Mouse (Mus musculus) brain, embryonic 18.5 days (tissue): Measurements from ENCODE around the gene A930033H14Rik.
A peak's percentile ranks its signal among the peaks of the same experiment; 100 is the strongest.

Experiments
- DNase-seq: peaks from one replicate; pipeline ENCODE4 v3.0.0-alpha.2; 2012; ENCODE audit warnings: low read depth, low spot score

The A930033H14Rik gene

DNA sequence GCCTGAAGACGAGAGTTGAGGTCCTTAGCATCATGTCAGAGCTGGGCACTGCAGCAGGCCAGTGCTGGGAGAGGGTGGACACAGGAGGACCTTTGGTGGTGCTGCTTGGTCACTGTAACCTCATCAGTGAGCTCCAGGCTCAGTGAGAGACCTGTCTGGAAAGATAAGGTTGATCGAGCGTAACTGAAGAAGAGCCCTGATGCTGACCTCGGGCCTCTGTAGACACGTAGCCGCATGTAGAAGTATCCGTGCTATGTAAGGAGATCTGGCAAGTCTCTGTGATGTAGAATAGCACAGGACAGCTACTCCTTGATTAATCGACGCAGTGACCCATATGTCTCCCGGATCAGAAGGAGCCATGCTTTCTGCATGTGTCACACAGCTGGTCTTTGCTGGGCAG lies 19.2 kb downstream of the A930033H14Rik start:
- no peak for DNase-seq

DNA sequence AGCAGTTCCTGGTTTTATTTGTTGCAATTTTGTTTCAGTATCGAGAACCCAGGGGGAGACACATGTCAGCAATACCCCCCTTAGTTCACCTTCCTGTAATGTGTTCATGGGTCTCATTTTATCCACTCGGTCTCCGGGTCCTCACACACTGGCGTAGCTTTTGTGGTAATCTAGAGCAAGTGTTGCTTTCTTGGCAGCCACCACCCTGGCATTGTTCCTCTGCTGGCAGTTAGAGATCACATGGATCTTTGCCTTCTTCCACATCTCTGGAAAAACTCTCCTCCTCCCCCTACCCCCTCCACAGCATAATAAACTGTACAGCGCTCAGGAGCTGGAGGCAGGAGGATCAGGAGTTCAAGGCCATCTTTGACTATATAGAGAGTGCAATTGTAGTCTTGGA lies 20.6 kb downstream of the A930033H14Rik start:
- DNase-seq, result no peak

DNA sequence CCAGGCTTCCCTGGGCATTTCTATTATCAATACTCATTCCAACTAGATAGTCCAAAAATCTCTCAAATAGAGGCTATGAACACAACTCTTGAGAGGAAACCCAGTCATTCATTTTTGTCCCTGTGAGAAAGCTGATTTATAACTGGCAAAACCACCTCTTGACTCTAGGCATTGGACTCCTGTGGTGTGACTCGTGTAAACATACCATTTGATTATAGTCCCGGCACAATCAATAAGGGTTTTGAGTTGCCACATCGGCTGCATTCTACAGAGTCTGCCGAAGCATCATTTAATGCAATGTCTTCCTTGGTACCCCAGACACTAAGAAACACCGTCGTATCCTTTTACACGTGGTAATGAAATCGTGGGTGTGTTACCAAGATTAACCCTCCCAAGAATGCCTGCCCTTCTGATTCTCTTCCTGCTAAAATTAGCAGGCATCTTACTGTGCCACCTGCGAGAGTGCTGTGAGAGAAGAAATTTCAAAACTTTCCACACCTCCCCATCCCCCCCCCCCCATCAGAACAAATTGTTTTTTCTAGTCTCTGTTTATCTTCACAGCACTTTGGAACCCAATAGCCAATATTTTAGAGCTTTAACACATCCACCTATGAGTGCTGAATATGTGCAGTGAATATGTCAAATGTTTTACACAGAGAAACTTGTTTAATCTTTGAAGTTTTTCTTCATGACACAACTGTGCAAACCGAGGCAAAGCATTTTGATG lies 22.3 kb downstream of the A930033H14Rik start:
- no peak for DNase-seq

DNA sequence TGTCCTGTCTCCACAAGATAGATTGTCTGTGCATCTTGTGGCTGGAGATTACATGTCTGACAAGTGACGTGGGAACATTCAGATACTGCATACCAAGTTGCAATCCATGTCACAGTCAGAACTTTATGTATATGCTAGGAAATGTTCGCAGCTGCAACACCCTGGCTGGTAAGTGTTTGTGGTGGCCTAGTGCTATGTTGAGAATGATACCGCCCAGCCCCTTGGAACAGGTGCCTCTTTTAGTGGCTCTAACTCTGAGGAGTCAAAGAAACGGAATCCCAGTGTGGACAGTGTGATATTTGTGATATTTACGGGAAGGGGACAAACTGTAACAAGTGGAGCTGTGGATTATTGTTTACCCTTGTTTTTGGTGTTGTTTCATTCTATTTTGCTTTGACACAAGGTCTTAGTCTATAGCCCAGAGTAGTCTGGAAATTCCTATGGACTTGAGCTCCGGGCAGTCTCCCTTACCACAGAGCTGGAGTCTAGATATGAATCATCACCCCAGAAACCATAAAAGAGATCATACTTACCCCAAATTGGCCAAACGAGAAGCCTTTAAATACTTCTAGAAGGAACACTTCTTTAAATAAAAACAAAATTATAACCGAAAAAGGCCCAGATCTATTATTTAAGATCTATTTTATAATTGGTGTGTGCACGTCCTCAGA lies 25.0 kb downstream of the A930033H14Rik start:
- DNase-seq, result no peak

DNA sequence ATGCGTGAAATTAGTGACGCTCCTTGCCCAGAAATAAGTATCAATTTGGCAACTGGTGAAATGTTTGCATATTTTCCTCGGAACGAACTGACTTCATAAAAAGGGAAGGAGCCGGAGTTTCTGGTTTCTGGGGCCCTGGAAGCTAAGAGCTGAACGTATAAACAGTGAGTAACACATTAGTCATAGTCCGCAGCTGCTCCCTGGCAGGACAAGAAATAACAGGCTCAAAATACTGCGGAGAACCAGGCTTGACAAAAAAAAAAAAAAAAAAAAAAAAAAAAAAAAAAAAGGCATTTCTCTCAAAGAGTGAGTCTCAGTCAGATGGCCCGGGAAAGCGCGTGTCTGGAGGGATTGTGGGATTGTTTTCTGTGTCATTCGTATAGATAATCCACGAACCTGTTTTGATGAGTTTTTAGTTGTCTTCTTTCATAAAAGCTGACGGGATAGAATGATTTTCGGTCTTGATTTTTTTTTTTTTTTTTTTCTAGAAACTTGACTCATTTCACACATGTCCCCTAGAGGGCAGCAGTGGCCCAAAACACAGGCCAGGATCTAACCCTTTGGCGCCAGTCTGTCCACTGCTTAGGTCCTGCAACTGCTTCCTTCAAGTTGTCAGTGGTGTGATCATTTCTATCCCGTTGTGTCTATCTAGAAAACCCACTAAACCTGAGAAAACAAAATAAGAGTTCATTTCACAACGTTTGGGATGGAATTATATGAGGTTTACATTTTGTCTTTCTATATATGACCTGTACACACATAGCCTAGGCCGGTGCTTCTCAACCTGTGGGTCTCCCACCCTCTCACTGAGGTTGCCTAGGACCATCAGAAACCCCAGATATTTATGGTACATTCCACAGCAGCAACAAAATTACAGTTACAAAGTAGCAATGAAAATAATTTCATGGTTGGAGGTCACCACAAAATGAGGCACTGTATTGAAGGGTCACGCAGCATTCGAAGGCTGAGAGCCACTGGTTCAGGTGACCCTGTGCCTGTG lies 26.7 kb downstream of the A930033H14Rik start:
- peak; percentile 45 for DNase-seq

DNA sequence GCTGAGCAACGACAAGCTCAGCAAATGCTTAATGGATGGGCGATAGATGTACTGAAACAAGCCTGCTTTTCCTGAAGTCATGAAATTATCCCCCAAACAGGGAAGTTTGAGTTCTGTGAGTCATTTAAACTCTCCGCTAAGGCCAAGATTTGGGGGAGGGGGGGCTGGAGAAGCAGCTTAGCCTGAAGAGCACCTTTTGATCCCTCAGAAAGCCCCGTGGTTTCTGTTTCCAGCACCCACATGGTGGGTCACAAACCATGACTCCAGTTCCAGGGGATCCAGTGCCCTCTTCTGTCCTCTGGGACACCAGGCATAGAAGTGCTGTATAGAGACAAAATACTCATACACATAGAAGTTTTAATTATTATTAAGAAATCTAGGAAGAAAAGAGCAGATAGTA lies 27.5 kb downstream of the A930033H14Rik start:
- DNase-seq, result no peak

DNA sequence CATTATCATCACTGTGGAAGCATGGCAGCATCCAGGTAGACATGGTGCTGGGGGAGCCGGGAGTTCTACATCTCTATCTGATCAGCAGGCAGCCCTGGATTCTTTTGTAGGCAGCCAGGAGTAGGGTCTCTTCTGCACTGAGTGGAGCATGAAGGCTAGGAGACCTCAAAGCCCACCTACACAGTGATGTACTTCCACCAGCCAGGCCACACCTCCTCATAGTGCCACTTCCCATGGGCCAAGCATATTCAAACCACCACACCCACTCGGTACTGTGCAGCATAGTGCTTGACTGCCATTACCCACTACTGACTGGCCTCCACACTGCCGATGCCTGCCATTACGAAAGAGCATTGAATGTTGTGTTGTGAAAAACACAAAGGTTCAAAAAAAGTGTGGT lies 28.0 kb downstream of the A930033H14Rik start:
- DNase-seq, result no peak

DNA sequence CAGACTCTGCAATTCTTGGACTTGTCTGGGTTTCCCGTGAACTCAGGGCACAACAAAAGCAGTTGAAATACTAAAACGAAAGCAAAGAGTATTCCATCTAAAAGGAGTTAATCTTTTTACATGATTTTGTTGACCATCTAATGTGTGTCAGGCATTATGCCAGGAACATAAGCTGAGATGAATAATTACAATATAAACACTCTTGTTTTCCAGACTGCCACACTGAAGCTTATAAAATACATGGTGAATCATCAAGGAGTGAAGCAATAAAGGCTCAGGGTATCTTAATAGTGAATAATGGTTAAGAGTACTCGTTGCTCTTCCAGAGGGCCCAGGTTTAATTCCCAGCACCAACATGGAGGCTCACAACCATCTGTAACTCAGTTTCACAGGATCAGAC lies 31.9 kb downstream of the A930033H14Rik start:
- DNase-seq, result no peak

DNA sequence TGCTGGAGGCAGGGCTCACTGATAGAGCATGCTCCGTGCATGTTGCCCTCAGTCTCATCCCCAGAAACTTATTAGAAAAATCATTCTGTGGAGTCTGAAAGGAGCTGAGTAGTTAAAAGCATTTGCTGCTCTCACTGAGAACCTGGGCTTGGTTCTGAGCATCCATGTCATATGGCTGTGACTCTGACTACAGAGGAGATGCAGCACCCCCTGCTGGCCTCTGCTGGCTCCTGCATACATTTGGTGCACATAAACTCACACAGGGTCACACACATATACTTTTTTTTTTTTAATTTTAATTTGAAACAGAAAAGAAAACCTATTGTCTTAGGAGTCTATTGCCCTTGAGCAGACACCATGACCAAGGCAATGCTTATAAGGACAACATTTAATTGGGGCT lies 33.6 kb downstream of the A930033H14Rik start:
- no peak for DNase-seq

DNA sequence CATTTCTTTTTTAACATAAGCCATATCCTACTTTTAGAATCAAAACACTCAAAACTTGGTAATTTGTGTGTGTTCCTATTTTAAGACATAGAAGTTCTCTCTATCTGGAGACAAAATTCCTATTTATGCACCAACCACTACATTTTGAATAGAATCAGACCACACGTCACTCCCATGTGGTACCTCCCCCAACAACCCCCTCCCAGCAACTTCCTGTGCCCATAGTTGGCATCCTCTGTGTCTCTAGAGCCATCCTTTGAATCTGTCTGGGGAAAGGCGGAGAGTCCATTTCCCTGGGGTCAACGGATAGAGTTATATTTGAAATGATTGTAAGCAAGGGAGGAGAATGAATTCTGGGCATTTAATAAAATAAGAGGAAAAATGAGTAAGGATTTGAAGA lies 36.8 kb downstream of the A930033H14Rik start:
- no peak for DNase-seq

DNA sequence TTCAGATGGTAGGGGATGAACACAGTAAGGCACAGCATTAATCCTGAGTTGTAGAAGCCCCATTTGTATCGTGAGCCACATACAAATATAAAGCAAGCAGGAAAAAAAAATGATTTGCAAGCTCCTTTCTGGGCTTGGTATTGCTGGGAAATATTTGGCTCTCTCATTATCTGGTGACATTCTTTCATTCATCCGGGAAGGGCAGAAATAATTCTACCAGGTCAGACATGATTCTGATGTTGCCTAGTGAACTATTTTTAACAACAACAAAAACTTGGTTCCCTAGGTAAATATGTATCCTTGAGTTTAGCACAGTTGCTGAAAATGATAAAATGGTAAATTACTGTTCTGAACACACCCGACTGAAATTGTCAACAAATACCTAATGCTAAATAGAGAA lies 40.5 kb downstream of the A930033H14Rik start:
- DNase-seq, result no peak

DNA sequence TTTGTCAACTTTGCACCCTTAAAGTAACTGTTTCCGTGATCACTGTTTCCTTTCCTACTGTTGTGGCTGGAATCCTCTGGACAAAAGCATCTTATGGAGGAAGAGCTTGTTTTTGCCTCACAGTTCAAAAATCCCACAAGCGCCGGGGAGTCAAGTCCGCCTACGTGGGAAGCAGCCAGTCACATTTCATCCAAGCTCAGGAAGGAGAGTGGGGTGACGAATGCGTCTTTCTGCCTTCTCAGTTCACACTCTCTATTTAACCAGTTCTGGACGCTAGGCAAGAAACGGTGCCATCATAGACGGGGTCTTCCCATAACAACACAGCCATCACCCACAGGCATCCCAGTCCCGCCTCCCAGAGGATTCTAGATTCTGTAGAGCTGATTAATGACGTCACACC lies 46.4 kb downstream of the A930033H14Rik start:
- no peak for DNase-seq

DNA sequence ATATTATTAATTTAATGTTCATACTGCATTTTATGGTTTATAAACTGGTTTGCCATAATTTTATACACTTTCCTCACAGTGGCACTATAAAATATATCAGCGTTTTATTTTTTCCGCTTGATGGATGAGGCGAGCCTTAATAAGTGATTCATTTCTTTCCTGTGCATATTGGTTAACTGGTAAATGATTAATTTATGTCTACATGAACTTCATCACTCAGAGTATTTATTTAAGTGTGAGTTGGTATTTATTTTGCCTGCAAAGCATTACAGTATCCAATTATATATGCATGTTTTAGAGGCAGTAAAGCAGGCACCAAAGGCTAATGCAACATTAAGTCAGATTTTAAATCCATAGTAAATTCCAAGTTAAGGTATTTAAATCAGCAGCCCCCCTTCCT lies 47.1 kb downstream of the A930033H14Rik start:
- no peak for DNase-seq

DNA sequence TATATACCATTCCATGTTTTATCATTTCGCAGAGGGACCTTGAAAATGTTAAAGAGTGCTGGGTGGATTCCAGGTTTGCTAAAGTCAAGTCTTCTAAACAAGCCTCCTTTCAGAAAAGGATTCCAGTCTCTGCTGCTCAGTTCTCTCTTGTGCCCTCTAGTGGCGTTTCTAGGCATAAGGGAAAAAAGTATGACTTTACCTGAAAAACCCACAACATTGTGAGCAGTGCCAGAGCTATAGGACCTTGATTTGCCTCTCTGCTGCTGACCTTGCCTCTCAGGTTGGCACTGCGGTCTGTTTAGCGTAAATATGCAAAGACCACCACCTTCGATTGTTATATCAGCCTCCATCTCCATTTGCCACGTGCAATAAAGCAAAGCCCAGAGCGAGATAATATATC lies 47.8 kb downstream of the A930033H14Rik start:
- DNase-seq, result no peak

DNA sequence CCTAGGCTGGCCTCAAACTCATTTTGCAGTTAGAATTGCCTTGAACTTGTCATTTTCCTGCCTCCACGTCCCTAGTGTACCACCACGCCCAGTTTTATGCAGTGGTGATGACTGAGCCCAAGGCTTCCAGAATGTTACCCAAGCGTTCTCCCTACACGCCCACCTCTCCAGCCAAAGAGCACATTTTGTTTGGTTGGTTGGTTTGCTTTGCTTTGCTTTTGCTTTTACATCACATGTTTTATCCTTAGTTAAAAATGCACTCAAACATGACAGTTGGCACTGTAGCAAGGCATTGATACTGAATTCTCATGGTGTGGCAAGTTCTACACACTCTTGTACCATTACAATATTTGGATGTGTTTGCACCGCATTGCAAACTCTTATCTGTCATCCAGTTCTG lies 49.7 kb downstream of the A930033H14Rik start:
- no peak for DNase-seq

DNA sequence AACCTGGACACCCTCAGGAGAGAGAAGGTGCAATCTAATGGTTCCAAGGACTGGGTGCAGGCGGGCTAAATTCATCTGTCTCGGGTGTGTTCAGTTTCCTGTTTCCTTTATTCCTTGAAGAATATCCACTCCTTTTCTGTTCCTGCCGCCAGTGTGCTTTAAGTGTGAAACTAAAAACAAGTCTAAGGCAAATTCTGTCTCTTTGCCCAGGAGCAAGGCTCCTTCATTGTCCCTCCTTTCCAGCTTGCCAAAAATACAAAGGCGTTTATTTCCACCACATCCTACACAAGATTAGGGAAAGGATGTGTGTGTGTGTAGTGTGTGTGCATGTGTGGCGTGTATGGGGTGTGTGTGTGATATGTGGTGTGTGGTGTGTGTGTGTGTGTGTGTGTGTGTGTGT lies 50.3 kb downstream of the A930033H14Rik start:
- DNase-seq, result no peak

DNA sequence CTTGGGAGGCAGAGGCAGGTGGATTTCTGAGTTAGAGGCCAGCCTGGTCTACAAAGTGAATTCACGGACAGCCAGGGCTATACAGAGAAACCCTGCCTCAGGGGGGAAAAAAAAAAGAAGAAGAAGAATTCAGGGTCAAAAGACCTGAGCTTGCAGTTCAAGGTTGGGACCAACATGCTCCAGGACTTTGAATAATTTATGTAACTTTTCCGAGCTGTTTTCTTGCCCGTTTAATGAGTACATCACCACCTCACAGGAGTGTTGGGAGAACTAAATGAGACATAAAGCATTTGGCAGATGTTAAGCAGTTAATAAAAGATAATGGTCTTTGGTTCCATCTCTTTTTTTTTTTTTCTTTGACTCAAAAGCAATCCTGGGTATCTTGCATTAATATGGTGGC lies 51.4 kb downstream of the A930033H14Rik start:
- DNase-seq, result no peak

DNA sequence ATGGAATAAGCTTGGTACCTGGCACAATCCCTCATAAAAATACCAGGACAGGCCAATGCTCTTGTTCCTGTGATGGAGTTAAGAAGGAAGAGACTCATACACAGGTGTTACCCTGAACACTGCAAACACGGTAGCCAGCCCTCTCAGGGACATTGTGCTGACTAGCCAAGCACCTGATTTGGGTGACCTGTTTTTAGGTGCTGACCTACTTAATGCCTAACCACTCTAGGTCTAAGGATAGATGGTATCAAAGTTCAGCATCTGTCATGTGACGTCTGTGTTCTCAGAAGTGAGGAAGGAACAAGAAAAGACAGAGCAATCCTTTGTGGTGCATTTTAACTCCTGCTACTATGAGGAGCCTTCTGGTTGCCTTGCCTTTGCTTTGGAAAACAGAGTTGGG lies 52.0 kb downstream of the A930033H14Rik start:
- no peak for DNase-seq
